8 mouse cellular contexts compared by ENCODE assay signal in genomic region chr6:53286389-53287037, GRCm38 (mm10). TPM values are rescaled to one million over a fixed set of nuclear protein-coding genes. Genes with fewer than 3 reads are reported as not detected.
DNase-seq lines count a peak whose midpoint lies in the region; ATAC-seq lines count a peak whose summit lies in the region.

No protein-coding gene starts in this region.

- H3K27ac ChIP-seq in forebrain, embryonic 10.5 days: peak overlapping the region; percentile 87; the same call in 1 of the 2 replicates
- H3K27ac ChIP-seq in midbrain, embryonic 12.5 days (replicated peaks): no peak overlapping the region

- peaks cover 51% of the 10 kb centered on the region for H3K4me1 ChIP-seq in forebrain, embryonic 10.5 days
- peaks cover 31% of the 10 kb centered on the region for H3K4me1 ChIP-seq in midbrain, embryonic 12.5 days

- 2% methylated on average over 20 of the region's 20 CpGs for WGBS in forebrain, embryonic 10.5 days
- WGBS in midbrain, embryonic 12.5 days: 2% methylated on average over 20 of the region's 20 CpGs

- intact Hi-C loops in heart, postnatal 10 days (cut with DNase I): loop anchor here (5.0 kb wide), 2 partner anchors 221 to 286 kb away; no protein-coding TSS in a partner anchor

- H3K4me2 ChIP-seq in midbrain, embryonic 12.5 days (replicated peaks): peak overlapping the region; percentile 98

- no peaks in the 10 kb centered on the region for H3K9me3 ChIP-seq in forebrain, embryonic 10.5 days
- H3K9me3 ChIP-seq in midbrain, embryonic 12.5 days: no peaks in the 10 kb centered on the region

- no peaks in the 10 kb centered on the region for H3K36me3 ChIP-seq in forebrain, embryonic 10.5 days (replicated peaks)
- no peaks in the 10 kb centered on the region for H3K36me3 ChIP-seq in midbrain, embryonic 12.5 days

- peak; percentile 38 for ATAC-seq in midbrain, embryonic 12.5 days (ENCODE audit: low FRiP score, low read depth)

- H3K27me3 ChIP-seq in forebrain, embryonic 10.5 days (ENCODE audit: poor library complexity, severe bottlenecking): peaks cover 87% of the 10 kb centered on the region
- peaks cover 80% of the 10 kb centered on the region for H3K27me3 ChIP-seq in midbrain, embryonic 12.5 days

- H3K9ac ChIP-seq in midbrain, embryonic 12.5 days (replicated peaks): no peak overlapping the region

- peak; percentile 18 for DNase-seq in urinary bladder, postnatal 14 days (ENCODE audit: low spot score)
- no peak for DNase-seq in urinary bladder, postnatal 10 days (ENCODE audit: low spot score)
- DNase-seq in forebrain, embryonic 10.5 days (ENCODE audit: extremely low spot score, low spot score): peak; percentile 57
- peak; percentile 81 to 83 for DNase-seq in heart, postnatal 10 days
- DNase-seq in kidney, postnatal 4 days: peak; percentile 28 to 43
- no peak for DNase-seq in layer of hippocampus, adult 11-12 months (ENCODE audit: low spot score)
- no peak for DNase-seq in left cerebral cortex, adult 18-20 months (ENCODE audit: low spot score in 2 of 2)

- H3K4me3 ChIP-seq in forebrain, embryonic 10.5 days: peak overlapping the region; percentile 78
- H3K4me3 ChIP-seq in midbrain, embryonic 12.5 days: peak overlapping the region; percentile 51

RNA-seq across cellular contexts. Expression of gene Creb5, which starts 0.6 kb away (rescaled TPM):
- polyA plus RNA-seq in forebrain, embryonic 10.5 days (2016; fragmentation: Nextera tagmentation; extraction: Ambion mirVana): 22.9 and 24.5 TPM in 2 replicates
- 10 to 100 TPM; 26.2 to 30.8 TPM for total RNA-seq in heart, postnatal 10 days (2021)
- polyA plus RNA-seq in midbrain, embryonic 12.5 days (2016; fragmentation: Nextera tagmentation; extraction: Ambion mirVana): 6.3 and 6.5 TPM in 2 replicates
- total RNA-seq in left cerebral cortex, adult 18-20 months (2021): 1 to 10 TPM; 2.5 to 2.7 TPM

Comparison
In these comparisons a context has a peak if more than half of its experiments do, and no peak if none do; other contexts are left out.
1. DNase-seq: peak in urinary bladder, postnatal 14 days (single experiment), forebrain, embryonic 10.5 days (single experiment), heart, postnatal 10 days (2 of 2) and kidney, postnatal 4 days (2 of 2); none in urinary bladder, postnatal 10 days (single experiment), layer of hippocampus, adult 11-12 months (single experiment) and left cerebral cortex, adult 18-20 months (0 of 2).
2. RNA of gene Creb5, which starts 0.6 kb away (total RNA-seq): 26.2 to 30.8 TPM in heart, postnatal 10 days; 2.5 to 2.7 TPM in left cerebral cortex, adult 18-20 months; every median in the first group is over 4 times any median in the second.